Mouse (Mus musculus): ENCODE results near the gene Mrpl4. TPM values are rescaled to one million over a fixed set of nuclear protein-coding genes. Genes with fewer than 3 reads are reported as not detected.
A peak's percentile ranks its signal among the peaks of the same experiment; 100 is the strongest.

Mrpl4 gene
- polyA plus RNA-seq, 1 experiment from 2014 or later, result 177 TPM

- H3K4me3 ChIP-seq, result peak within 1 kb of the TSS; percentile 56
- 2% methylated on average over 37 of the region's 37 CpGs for WGBS
- H3K27me3 ChIP-seq (ENCODE audit: low read depth, poor library complexity, severe bottlenecking), result peaks cover 92% of the 10 kb centered on the region
- peak; percentile 86 for DNase-seq (ENCODE audit: low spot score)
- peak within 1 kb of the TSS; percentile 37 for H3K27ac ChIP-seq
- H3K36me3 ChIP-seq, result no peaks in the 10 kb centered on the region
- no peaks in the 10 kb centered on the region for H3K9me3 ChIP-seq (replicated peaks)
- H3K4me1 ChIP-seq, result peaks cover 60% of the 10 kb centered on the region
Observed at GRCm38 (mm10) chr9:21029291-21030054, 26.9 kb downstream of the Mrpl4 start, which contains the start of gene Icam4. Icam4 (plus strand) TSS chr9:21029373.

- Histone ChIP-seq H3K27ac (no peak overlapping the region), H3K4me1 (peaks cover 62% of the 10 kb centered on the region), H3K4me3 (peak overlapping the region; percentile 56), H3K9me3 (replicated peaks) (no peaks in the 10 kb centered on the region), H3K27me3 (ENCODE audit: low read depth, poor library complexity, severe bottlenecking) (peaks cover 96% of the 10 kb centered on the region), H3K36me3 (no peaks in the 10 kb centered on the region)
- WGBS, result 21% methylated on average over 22 of the region's 22 CpGs
- no peak for DNase-seq (ENCODE audit: low spot score)
Observed at GRCm38 (mm10) chr9:21030055-21030600, 27.6 kb downstream of the Mrpl4 start.

- H3K9me3 ChIP-seq (replicated peaks), result no peaks in the 10 kb centered on the region
- peaks cover 65% of the 10 kb centered on the region for H3K4me1 ChIP-seq
- WGBS, result 1% methylated on average over 13 of the region's 13 CpGs
- peak; percentile 79 for DNase-seq (ENCODE audit: low spot score)
- peaks cover 96% of the 10 kb centered on the region for H3K27me3 ChIP-seq (ENCODE audit: low read depth, poor library complexity, severe bottlenecking)
- no peaks in the 10 kb centered on the region for H3K36me3 ChIP-seq
- H3K27ac ChIP-seq, result no peak overlapping the region
- H3K4me3 ChIP-seq, result peak overlapping the region; percentile 56
Observed at GRCm38 (mm10) chr9:21030781-21031250, 28.3 kb downstream of the Mrpl4 start.

GRCm38 (mm10) chr9:21031251-21031895 is 28.8 kb downstream of the Mrpl4 start:
- Histone ChIP-seq H3K36me3 (no peaks in the 10 kb centered on the region), H3K4me3 (peak overlapping the region; percentile 56), H3K9me3 (replicated peaks) (no peaks in the 10 kb centered on the region), H3K27ac (no peak overlapping the region), H3K4me1 (peaks cover 69% of the 10 kb centered on the region), H3K27me3 (ENCODE audit: low read depth, poor library complexity, severe bottlenecking) (peaks cover 97% of the 10 kb centered on the region)
- DNase-seq (ENCODE audit: low spot score), result peak; percentile 73
- under 1% methylated on average over 36 of the region's 36 CpGs for WGBS

GRCm38 (mm10) chr9:21031896-21032351 is 29.4 kb downstream of the Mrpl4 start, which contains the start of gene Icam5:
Icam5 (plus strand) TSS chr9:21032073.
- Histone ChIP-seq H3K36me3 (no peaks in the 10 kb centered on the region), H3K9me3 (replicated peaks) (no peaks in the 10 kb centered on the region), H3K4me1 (peaks cover 75% of the 10 kb centered on the region), H3K27me3 (ENCODE audit: low read depth, poor library complexity, severe bottlenecking) (peaks cover 97% of the 10 kb centered on the region), H3K4me3 (peak within 1 kb of the TSS; percentile 56), H3K27ac (no peak within 1 kb of the TSS)
- under 1% methylated on average over 35 of the region's 35 CpGs for WGBS
- no peak for DNase-seq (ENCODE audit: low spot score)

GRCm38 (mm10) chr9:21032491-21032890 is 30.0 kb downstream of the Mrpl4 start:
- no peak for DNase-seq (ENCODE audit: low spot score)
- Histone ChIP-seq H3K36me3 (no peaks in the 10 kb centered on the region), H3K4me1 (peaks cover 80% of the 10 kb centered on the region), H3K27ac (no peak overlapping the region), H3K27me3 (ENCODE audit: low read depth, poor library complexity, severe bottlenecking) (peaks cover 97% of the 10 kb centered on the region), H3K9me3 (replicated peaks) (no peaks in the 10 kb centered on the region), H3K4me3 (peak overlapping the region; percentile 56)
- 5% methylated on average over 7 of the region's 7 CpGs for WGBS

- Histone ChIP-seq H3K36me3 (no peaks in the 10 kb centered on the region), H3K27ac (no peak overlapping the region), H3K4me1 (peaks cover 79% of the 10 kb centered on the region), H3K27me3 (ENCODE audit: low read depth, poor library complexity, severe bottlenecking) (peaks cover 97% of the 10 kb centered on the region), H3K4me3 (peak overlapping the region; percentile 56), H3K9me3 (replicated peaks) (no peaks in the 10 kb centered on the region)
- under 1% methylated on average over 34 of the region's 34 CpGs for WGBS
- DNase-seq (ENCODE audit: low spot score), result peak; percentile 83
Observed at GRCm38 (mm10) chr9:21033136-21033535, 30.6 kb downstream of the Mrpl4 start.

- H3K9me3 ChIP-seq (replicated peaks), result no peaks in the 10 kb centered on the region; the same call in 1 of the 2 replicates
- peak; percentile 50 for DNase-seq (ENCODE audit: low spot score)
- WGBS, result 4% methylated on average over 17 of the region's 17 CpGs
- H3K4me1 ChIP-seq, result peaks cover 71% of the 10 kb centered on the region
- H3K36me3 ChIP-seq, result no peaks in the 10 kb centered on the region
- peaks cover 97% of the 10 kb centered on the region for H3K27me3 ChIP-seq (ENCODE audit: low read depth, poor library complexity, severe bottlenecking)
- H3K27ac ChIP-seq, result no peak overlapping the region
- peak overlapping the region; percentile 16; the same call in 1 of the 2 replicates for H3K4me3 ChIP-seq
Observed at GRCm38 (mm10) chr9:21034481-21035085, 32.0 kb downstream of the Mrpl4 start.

- 16% methylated on average over 9 of the region's 9 CpGs for WGBS
Observed at GRCm38 (mm10) chr9:21035586-21035985, 33.0 kb downstream of the Mrpl4 start.

GRCm38 (mm10) chr9:21036161-21036560 is 33.6 kb downstream of the Mrpl4 start:
- Histone ChIP-seq H3K27ac (no peak overlapping the region), H3K4me1 (peaks cover 62% of the 10 kb centered on the region), H3K27me3 (ENCODE audit: low read depth, poor library complexity, severe bottlenecking) (peaks cover 100% of the 10 kb centered on the region), H3K9me3 (replicated peaks) (no peaks in the 10 kb centered on the region; the same call in 1 of the 2 replicates), H3K36me3 (no peaks in the 10 kb centered on the region), H3K4me3 (peak overlapping the region; percentile 50; the same call in 1 of the 2 replicates)
- peak; percentile 44 for DNase-seq (ENCODE audit: low spot score)
- 7% methylated on average over 20 of the region's 20 CpGs for WGBS

More at GRCm38 (mm10) chr9:21035586-21035985, 33.0 kb downstream of the Mrpl4 start:
- Histone ChIP-seq H3K27ac (no peak overlapping the region), H3K9me3 (replicated peaks) (no peaks in the 10 kb centered on the region; the same call in 1 of the 2 replicates), H3K4me3 (0 out of 2 replicates have a peak overlapping the region, but pooled peaks have one; percentile 16), H3K4me1 (peaks cover 65% of the 10 kb centered on the region), H3K27me3 (ENCODE audit: low read depth, poor library complexity, severe bottlenecking) (peaks cover 98% of the 10 kb centered on the region), H3K36me3 (no peaks in the 10 kb centered on the region)
- no peak for DNase-seq (ENCODE audit: low spot score)

- peak; percentile 39 for DNase-seq (ENCODE audit: low spot score)
- H3K4me1 ChIP-seq, result peaks cover 60% of the 10 kb centered on the region
Observed at GRCm38 (mm10) chr9:21036666-21037065, 34.1 kb downstream of the Mrpl4 start.

GRCm38 (mm10) chr9:21037481-21037891 is 34.9 kb downstream of the Mrpl4 start:
- H3K4me1 ChIP-seq, result peaks cover 52% of the 10 kb centered on the region

More at GRCm38 (mm10) chr9:21036666-21037065, 34.1 kb downstream of the Mrpl4 start:
- Histone ChIP-seq H3K9me3 (replicated peaks) (no peaks in the 10 kb centered on the region; the same call in 1 of the 2 replicates), H3K27ac (no peak overlapping the region), H3K27me3 (ENCODE audit: low read depth, poor library complexity, severe bottlenecking) (peaks cover 100% of the 10 kb centered on the region), H3K4me3 (peak overlapping the region; percentile 50), H3K36me3 (no peaks in the 10 kb centered on the region)
- WGBS, result 1% methylated on average over 22 of the region's 22 CpGs

More at GRCm38 (mm10) chr9:21037481-21037891, 34.9 kb downstream of the Mrpl4 start:
- peak overlapping the region; percentile 73 for H3K27ac ChIP-seq
- no peaks in the 10 kb centered on the region for H3K36me3 ChIP-seq
- peaks cover 95% of the 10 kb centered on the region for H3K27me3 ChIP-seq (ENCODE audit: low read depth, poor library complexity, severe bottlenecking)
- peak overlapping the region; percentile 50 for H3K4me3 ChIP-seq
- H3K9me3 ChIP-seq (replicated peaks), result no peaks in the 10 kb centered on the region; the same call in 1 of the 2 replicates
- no peak for DNase-seq (ENCODE audit: low spot score)
- 3% methylated on average over 31 of the region's 31 CpGs for WGBS
